Mouse (Mus musculus): Measurements from ENCODE around the gene Cmip.
A peak's percentile ranks its signal among the peaks of the same experiment; 100 is the strongest.

Cmip gene

GRCm38 (mm10) chr8:117300188-117300587 is 43.3 kb downstream of the Cmip start:
- no peak for DNase-seq

GRCm38 (mm10) chr8:117301457-117302041 is 44.7 kb downstream of the Cmip start:
- DNase-seq, result no peak

- no peak for DNase-seq
Observed at GRCm38 (mm10) chr8:117302072-117302471, 45.2 kb downstream of the Cmip start.

- no peak for DNase-seq
Observed at GRCm38 (mm10) chr8:117303666-117304065, 46.8 kb downstream of the Cmip start.

GRCm38 (mm10) chr8:117305405-117305804 is 48.5 kb downstream of the Cmip start:
- DNase-seq, result no peak

- DNase-seq, result no peak
Observed at GRCm38 (mm10) chr8:117306756-117307155, 49.9 kb downstream of the Cmip start.

GRCm38 (mm10) chr8:117307221-117307620 is 50.4 kb downstream of the Cmip start:
- DNase-seq, result no peak

- DNase-seq, result no peak
Observed at GRCm38 (mm10) chr8:117308303-117309095, 51.6 kb downstream of the Cmip start.

- no peak for DNase-seq
Observed at GRCm38 (mm10) chr8:117309653-117310274, 52.9 kb downstream of the Cmip start.

GRCm38 (mm10) chr8:117310961-117311561 is 54.2 kb downstream of the Cmip start:
- no peak for DNase-seq

- DNase-seq, result no peak
Observed at GRCm38 (mm10) chr8:117314308-117314953, 57.6 kb downstream of the Cmip start.

GRCm38 (mm10) chr8:117315727-117316126 is 58.9 kb downstream of the Cmip start:
- DNase-seq, result no peak

- no peak for DNase-seq
Observed at GRCm38 (mm10) chr8:117317478-117317877, 60.6 kb downstream of the Cmip start.

GRCm38 (mm10) chr8:117318911-117319826 is 62.3 kb downstream of the Cmip start:
- no peak for DNase-seq

GRCm38 (mm10) chr8:117320616-117321015 is 63.8 kb downstream of the Cmip start:
- no peak for DNase-seq

- DNase-seq, result no peak
Observed at GRCm38 (mm10) chr8:117321232-117321631, 64.4 kb downstream of the Cmip start.

GRCm38 (mm10) chr8:117322021-117322420 is 65.2 kb downstream of the Cmip start:
- DNase-seq, result peak; percentile 65

- no peak for DNase-seq
Observed at GRCm38 (mm10) chr8:117322715-117323310, 65.9 kb downstream of the Cmip start.

GRCm38 (mm10) chr8:117324821-117325220 is 68.0 kb downstream of the Cmip start:
- DNase-seq, result no peak

GRCm38 (mm10) chr8:117326735-117327134 is 69.9 kb downstream of the Cmip start:
- no peak for DNase-seq

GRCm38 (mm10) chr8:117327385-117327837 is 70.5 kb downstream of the Cmip start:
- DNase-seq, result no peak

Data from right cerebral cortex, postnatal 25 days (tissue).